Mouse (Mus musculus) cortical plate, adult 2 months (tissue): ENCODE measurements at regions not wholly inside any gene's neighbourhood (a gene's known extent, or its start where the extent isn't known, plus 50 kb on each side); places are given as distances from the start of the nearest gene placed in this dataset.

Experiments used
- CTCF ChIP-seq: fragments of 200-500 bp; IDR thresholded peaks from 2 replicates; pipeline ENCODE4 v1.5.1; 2011; ENCODE audit warnings: mild to moderate bottlenecking, control low read depth, low read length; ENCODE audit not compliant: insufficient read depth; ENCODE audit errors: extremely low read depth
- POLR2A ChIP-seq: fragments of 200-500 bp; IDR thresholded peaks from 2 replicates; pipeline ENCODE4 v1.6.1; 2011; ENCODE audit warnings: mild to moderate bottlenecking, low read length, control low read depth; ENCODE audit not compliant: insufficient read depth; ENCODE audit errors: extremely low read depth

DNA sequence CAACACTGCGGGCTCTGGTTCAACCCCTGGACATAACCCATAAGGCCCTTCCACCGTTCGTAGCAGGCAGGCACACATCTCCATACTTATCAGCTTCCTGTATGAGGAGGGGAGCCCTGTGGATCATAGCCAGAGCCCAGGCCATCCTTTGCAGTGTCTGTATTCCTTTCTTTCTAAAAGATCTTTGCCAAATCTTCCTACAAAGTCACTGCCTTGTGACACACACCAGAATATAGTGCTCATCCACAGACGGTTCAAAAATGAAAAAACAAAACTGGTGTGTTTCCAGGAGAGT lies 152.9 kb downstream of the Adamts15 start:
- no peak for TF ChIP-seq CTCF
- TF ChIP-seq POLR2A, result no peak
